Mouse (Mus musculus) left cerebral cortex, postnatal 14 days (tissue): ENCODE measurements around the gene Akap14. TPM values are rescaled to one million over a fixed set of nuclear protein-coding genes. Genes with fewer than 3 reads are reported as not detected.
"Not testable (repeated sequence)": the region's sequence is repeated elsewhere in the genome, so short reads cannot be mapped to it uniquely, and the experiment has no call there.

Source experiments
- DNase-seq, 2 experiments: peaks; one replicate each; pipeline ENCODE4 v3.0.0; 2021 to 2022; ENCODE audit warnings: low spot score in 2 of 2, mixed read lengths in 1 of 2
- intact Hi-C: fragments of 180-260 bp; cut with DNase I; formaldehyde crosslinking; loops from one replicate; pipeline ENCODE4 v1.15.1; 2025
- long read RNA-seq, 2 experiments: library from polyadenylated mRNA; stranded (forward); transcript quantifications; one replicate each; pipeline ENCODE4 v2.0.0; 2021
- total RNA-seq, 2 experiments: library from RNA; stranded (reverse); gene quantifications; 2 replicates each; pipeline ENCODE4 v1.2.3; 2021

The Akap14 gene
- not detected for total RNA-seq
- long read RNA-seq, experiment 1: 0 reads
- long read RNA-seq, experiment 2: 0 reads

DNA sequence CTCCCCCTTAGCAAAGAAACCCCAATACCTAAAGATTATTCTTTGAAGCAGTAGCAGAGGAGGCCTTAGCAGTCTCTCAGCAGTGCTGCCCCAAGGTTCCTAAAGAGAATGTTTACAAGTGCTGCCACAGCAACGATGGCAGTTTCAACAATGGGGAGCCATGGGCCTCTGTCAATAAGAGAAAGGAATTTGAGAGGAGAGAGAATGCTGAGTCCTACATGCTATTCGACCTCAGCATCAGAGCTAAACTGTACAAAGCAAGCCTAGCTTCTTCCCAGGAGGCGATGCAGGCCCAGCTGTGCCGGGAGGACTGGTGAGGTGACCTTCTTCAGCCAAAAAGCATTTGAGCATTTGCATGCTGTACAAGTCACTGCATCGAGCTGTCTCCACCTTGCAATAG lies at the start of gene Akap14:
Akap14 (minus strand) TSS at position 101 of the 400 bp plus-strand sequence.
- no peak for DNase-seq
- intact Hi-C loops: no loop called here

DNA sequence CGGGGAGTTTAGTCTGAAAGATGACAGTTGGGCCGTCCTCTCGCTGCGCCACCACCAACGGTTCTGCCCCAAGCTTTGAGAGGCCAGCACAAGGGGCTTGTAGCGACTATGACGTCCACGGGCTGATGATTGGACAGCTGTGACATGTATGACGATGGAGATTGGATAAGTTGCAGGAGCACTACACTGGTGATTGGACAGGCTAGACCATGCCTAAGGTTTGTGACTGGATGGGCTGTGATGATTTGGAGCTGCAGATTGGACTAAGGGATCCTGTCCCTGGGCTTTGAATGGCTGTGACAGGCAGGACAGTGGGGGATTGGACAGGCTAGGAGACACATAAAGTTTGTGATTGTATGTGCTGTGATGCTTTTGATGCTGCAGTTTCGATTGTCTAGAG lies 42.3 kb upstream of the Akap14 start, which contains the start of gene Gm9:
Gm9 (minus strand) TSS at position 101 of the 400 bp plus-strand sequence.
- intact Hi-C loops: no loop called here

DNA sequence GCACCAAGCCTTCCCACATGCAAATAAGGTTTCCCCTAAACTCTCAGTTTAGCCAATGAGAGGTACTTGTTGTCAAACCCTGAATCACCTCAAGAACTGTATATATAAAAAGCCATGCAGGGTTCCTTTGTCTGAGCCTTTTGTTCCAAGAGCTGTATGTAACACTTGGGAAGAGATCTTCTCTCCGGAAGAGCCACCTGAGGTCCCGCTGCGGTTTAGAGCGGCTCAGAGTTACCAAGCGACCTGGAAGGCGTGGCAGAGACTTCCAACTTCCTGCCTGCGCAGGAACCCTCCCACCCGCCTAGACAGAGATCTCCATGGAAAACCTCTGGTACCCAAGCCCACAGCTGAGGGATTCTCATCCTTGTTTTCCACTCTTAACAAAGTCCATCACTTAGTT lies 30.0 kb upstream of the Akap14 start:
- intact Hi-C loops: no loop called here
- no peak for DNase-seq

More for the DNA sequence above, 42.3 kb upstream of the Akap14 start, which contains the start of gene Gm9:
- DNase-seq: no peak

DNA sequence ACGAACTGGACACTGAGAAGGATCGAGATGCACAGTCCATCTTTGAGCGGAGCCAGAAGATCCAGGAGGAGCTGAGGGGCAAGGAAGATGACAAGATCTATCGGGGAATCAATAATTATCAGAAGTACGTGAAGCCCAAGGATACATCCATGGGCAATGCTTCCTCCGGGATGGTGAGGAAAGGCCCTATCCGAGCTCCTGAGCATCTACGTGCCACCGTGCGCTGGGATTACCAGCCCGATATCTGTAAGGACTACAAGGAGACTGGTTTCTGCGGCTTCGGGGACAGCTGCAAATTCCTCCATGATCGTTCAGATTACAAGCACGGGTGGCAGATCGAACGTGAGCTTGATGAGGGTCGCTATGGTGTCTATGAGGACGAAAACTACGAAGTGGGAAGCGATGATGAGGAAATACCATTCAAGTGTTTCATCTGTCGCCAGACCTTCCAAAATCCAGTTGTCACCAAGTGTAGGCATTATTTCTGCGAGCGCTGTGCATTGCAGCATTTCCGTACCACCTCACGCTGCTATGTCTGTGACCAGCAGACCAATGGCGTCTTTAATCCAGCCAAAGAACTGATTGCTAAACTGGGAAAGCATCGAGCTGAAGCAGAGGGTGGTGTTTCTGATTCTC lies 23.2 kb upstream of the Akap14 start:
- intact Hi-C loops: no loop called here
- peak; percentile 3 to 17 for DNase-seq

DNA sequence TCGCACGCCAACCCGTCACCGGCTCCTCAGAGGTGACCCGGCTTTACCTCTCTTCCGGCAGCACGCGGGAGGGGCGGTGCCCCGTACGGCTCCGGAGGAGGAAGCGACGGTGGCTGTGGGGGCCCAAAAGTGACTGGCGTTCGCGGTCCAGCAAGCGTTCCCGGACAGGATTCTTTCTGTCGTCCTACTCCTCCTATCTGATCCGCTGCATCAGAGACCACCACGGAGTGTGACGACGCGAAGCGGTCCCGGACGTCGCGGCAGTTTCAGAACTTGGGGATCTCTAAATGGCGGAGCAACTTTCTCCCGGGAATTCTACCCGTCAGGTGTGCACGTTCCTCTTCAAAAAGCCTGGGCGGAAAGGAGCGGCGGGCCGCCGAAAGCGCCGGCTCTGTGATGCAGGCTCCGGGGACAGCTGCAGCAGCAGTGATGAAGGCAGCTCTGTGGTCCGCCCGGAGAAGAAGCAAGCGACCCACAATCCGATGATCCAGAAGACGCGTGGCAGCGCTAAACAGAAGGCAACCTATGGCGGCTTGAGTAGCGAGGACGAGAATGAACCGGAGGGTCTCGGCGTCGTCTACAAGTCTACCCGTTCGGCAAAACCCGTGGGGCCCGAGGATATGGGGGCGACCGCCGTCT lies 22.6 kb upstream of the Akap14 start, which contains the start of the genes Ndufa1 and Rnf113a1:
Ndufa1 (minus strand) TSS at position 59 of the 639 bp plus-strand sequence.
Rnf113a1 (plus strand) TSS at position 141 of the 639 bp plus-strand sequence.
- intact Hi-C loops: no loop called here

DNA sequence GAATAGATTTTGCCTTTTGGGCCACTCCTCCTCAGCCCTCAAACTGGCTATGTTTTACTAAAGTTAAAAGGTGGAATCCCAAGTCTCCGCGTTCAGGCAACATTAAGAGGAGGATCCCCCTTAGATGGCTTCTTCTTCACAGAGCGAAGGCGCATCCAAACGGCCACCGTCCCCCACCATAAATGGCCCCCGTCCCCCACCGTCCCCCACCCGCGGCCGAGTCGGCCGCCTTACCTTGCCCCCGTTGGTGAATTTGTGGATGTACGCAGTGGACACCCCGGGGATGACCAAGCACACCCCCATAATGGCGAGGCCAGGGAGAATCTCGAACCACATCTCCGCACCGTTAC lies 22.1 kb upstream of the Akap14 start:
- intact Hi-C loops: no loop called here
- DNase-seq: peak in 1 of 2 experiments; percentile 5

More for the DNA sequence above, 22.6 kb upstream of the Akap14 start, which contains the start of the genes Ndufa1 and Rnf113a1:
- DNase-seq: peak; percentile 67 to 82

DNA sequence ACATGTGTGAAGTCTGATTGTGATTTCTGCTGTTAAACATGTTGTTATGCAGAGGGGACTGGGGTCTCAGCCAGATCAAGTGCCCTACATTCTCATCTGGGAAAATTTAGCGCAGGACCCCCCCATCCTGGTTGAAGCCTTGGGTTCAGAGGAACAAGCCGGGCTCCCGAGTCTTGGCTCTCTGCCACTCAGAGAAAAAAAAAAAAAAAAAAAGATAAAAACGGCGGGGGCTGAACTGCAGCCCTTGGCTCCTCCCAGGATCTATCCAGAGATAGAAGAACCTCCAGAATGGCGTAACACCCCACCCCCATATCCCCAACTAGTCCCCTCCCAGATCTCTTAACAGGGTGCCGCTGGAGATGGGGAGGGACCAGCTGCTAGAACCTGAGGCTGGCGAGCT lies 15.8 kb upstream of the Akap14 start:
- not testable (repeated sequence) for DNase-seq

DNA sequence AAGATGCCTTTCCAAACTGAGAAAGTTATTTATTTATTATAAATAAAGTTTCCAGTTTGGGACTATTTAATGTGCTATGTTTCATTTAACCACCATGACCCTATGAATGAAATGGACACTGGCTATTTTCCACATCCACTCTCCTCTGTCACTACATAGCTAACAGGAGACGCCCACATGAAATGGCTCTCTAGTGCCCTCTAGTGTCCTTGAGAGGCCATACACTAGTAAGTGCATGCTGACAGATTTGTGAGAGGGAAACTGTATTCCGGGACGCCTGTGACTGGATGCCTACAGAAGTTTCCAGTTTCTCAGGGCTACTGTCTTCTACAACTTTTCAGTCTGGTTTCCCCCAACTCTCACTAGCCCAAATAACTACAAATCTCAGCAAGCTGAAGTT lies 1.6 kb downstream of the Akap14 start:
- intact Hi-C loops: no loop called here
- peak; percentile 21 to 30 for DNase-seq

More for the DNA sequence above, 15.8 kb upstream of the Akap14 start:
- intact Hi-C loops: not testable (repeated sequence)

DNA sequence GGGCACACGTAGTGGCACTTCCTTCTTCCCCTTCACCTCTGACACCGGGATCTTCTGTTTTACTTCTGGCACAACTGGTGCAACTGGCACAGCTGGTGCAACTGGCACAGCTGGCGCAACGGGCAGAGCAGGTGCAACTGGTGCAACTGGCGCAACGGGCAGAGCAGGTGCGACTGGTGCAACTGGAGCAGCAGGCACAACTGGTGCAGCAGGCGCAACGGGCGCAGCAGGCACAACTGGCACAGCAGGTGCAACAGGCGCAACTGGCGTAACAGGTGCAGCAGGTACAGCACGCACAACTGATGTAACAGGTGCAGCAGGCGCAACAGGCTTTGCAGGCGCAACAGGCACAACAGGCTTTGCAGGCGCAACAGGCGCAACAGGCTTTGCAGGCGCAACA lies 5.5 kb downstream of the Akap14 start:
- intact Hi-C loops: no loop called here
- no peak for DNase-seq

DNA sequence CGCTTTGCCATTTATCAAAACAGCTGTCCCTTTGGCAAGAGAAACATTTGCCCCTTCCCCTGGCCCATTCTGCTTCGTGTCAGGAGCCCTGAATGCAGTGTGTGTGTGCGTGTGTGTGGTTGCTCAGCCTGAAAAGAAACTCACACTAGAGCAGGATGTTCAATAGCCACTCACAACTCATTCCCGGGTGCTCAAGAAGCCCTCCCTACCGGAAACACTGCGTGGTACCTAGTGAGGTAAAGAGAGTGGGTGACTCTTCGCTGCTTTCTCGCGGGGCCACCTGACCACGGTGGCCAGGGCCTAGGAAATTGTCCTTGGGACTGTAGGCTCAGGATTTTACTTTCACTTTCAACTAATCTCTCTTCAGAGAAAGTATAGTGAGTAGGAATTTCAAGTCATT lies 7.5 kb downstream of the Akap14 start:
- no peak for DNase-seq
- intact Hi-C loops: no loop called here

- intact Hi-C loops: no loop called here
- no peak for DNase-seq
These were observed 10.8 kb downstream of the Akap14 start for GRCm38 (mm10) chrX:37157839-37158238.

DNA sequence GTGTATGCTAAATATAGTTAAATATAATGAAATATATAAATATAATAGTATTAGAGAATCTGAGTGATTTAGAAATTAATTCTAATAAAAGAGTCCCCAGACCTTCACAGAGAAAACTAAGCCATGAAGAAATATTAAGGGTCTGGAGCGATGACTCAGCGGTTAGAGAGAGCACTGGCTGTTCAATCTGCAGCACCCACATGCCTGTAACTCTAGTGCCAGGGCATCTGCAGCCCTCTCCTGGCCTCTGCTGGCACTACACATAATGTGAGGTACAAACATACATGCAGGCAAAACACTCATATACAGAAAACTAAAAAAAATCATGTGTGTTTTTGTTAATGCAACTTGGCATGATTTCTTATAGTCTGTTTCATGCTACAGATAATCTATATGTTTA lies 23.7 kb downstream of the Akap14 start:
- DNase-seq: no peak

DNA sequence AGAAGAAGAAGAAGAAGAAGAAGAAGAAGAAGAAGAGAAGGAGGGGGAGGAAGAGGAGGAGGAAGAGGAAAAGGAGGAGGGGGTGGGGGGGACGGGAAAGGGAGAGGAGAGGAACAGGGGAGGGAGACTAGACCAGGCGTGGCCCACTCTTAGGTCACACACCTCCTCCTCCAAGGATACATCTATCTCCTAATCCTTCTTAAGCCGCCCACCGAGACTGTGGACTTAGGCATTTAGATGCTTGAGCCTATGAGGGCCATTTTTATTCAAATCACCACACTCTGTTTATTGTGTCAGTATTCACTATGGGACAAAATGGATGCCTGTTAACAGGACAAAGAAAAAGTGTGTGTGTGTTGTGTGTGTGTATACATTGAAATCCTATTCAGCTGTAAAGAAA lies 24.1 kb downstream of the Akap14 start:
- DNase-seq, intact Hi-C loops: not testable (repeated sequence)

More for the DNA sequence above, 23.7 kb downstream of the Akap14 start:
- intact Hi-C loops: no loop called here

DNA sequence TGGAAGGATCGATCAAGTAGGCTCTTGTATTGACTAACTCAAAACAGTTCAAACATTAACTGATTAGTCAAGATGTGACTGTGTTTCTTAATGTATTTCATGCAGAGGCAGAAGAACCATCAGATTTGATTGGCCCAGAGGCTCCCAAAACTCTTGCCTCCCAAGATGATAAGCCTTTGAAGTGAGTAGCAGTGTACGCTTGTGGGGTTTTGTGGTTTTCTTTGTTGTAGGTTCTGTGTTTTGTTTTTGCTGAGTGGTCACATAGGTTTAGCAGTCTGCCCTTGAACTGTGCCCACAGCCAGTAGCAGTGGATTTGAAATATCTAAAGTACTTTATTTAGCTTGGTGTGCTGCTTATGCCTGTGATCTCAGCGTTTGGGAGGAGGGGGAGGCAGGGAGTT lies 26.9 kb downstream of the Akap14 start:
- intact Hi-C loops: no loop called here

DNA sequence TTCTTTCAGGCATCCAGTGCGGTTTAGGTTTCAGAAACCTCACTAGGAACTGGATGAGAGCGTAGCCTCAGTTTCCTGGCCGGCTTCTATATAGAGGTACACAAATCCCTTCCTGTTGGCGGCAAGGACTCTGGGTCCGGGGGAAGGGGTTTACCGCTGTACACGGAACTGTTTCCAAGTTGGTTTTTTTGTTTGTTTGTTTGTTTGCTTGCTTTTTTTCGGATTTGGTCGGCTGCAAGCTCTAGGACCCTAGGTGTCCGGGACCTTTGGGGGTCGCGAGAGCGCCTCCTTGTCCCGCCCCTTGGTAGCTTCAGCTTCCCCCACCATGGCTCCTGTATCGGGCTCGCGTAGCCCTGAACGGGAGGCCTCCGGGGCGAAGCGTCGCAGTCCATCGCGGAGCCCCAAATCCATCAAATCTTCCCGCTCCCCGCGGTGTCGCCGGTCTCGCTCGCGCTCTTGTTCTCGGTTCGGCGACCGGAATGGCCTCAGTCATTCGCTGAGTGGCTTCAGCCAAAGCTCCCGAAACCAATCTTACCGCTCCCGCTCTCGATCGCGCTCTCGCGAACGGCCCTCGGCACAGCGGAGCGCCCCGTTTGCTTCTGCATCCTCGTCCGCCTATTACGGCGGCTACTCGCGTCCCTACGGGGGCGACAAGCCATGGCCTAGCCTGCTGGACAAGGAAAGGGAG lies 41.8 kb downstream of the Akap14 start, which contains the start of gene Nkap:
Nkap (plus strand) TSS at position 125 of the 688 bp plus-strand sequence.
- intact Hi-C loops: no loop called here
- peak; percentile 73 to 83 for DNase-seq

More for the DNA sequence above, 26.9 kb downstream of the Akap14 start:
- DNase-seq: no peak

DNA sequence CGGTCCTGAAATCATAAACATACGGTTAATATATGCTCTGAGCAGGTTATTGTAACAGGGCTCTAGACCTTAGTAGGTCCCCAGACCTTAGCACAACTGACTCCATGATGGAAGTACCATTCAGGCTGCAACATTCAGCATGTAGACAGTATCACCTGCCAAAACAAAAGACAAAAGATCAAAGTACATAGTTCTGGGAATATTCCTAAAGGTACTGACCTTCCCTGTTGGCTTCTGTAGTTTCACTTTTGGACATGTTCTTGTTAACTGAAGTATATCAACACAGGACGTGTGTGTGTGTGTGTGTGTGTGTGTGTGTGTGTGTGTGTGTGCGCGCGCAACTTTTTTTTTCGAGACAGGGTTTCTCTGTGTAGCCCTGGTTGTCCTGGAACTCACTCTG lies 43.1 kb downstream of the Akap14 start:
- intact Hi-C loops: no loop called here
- DNase-seq: no peak

- intact Hi-C loops: no loop called here
- no peak for DNase-seq
These were observed 48.4 kb downstream of the Akap14 start for GRCm38 (mm10) chrX:37120212-37120611.

DNA sequence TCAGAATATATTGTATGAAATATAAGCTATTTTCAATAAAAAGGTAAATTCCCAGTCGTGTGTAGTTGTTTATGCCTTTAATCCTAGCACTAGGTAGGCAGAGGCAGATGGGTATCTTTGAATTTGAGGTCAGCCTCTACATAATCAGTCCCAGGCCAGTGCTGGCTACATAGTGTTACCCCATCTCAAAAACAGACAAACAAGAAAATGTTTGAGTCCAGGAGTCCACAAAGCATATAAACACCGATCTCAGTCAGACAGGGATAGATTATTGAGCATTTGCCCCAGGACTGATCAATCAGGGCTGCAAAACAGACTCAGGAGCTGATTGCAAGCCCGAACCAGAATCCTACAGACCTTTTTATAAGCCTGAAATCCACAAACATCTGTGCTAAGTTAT lies 49.1 kb downstream of the Akap14 start:
- intact Hi-C loops: no loop called here
- no peak for DNase-seq

DNA sequence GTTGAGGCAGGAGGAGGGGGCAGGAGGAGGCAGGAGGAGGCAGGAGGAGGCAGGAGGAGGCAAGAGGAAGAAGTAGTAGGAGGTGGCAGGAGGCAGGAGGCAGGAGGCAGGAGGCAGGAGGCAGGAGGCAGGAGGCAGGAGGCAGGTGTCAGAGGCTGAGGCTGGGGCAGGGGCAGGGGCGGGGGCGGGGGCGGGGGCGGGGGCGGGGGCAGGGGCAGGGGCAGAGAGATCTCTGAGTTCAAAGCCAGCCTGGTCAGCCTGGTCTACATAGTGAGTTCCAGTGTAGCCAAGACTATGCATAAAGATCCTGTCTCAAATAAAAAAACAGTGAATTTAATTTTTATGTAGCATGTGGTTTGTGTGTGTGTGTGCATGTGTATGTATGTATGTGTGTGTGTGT lies 51.6 kb downstream of the Akap14 start:
- intact Hi-C loops: no loop called here

DNA sequence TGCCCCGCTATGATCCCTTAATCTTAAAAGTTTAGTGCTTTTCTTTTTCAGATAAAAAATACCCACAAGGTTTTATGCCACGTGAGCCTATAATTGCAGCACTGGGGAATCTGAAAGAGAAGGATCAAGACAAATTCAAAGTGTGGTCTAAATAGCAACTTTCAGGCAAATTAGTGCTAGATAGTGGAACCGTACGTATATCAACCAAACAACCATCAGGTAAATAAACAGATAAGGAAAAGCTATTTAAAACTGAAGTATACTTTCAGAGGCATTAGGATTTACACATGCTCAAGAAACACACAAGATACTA lies 57.8 kb downstream of the Akap14 start:
- DNase-seq: no peak
- intact Hi-C loops: no loop called here

More for the DNA sequence above, 51.6 kb downstream of the Akap14 start:
- DNase-seq: no peak
